Mouse (Mus musculus) urinary bladder, postnatal 36 days (tissue): ENCODE measurements around the gene Plbd1.

Experiments used
- DNase-seq, 2 experiments: peaks; one replicate each; pipeline ENCODE4 v3.0.0; 2022; ENCODE audit warnings: low spot score in 2 of 2, mixed read lengths in 1 of 2

Gene Plbd1

DNA sequence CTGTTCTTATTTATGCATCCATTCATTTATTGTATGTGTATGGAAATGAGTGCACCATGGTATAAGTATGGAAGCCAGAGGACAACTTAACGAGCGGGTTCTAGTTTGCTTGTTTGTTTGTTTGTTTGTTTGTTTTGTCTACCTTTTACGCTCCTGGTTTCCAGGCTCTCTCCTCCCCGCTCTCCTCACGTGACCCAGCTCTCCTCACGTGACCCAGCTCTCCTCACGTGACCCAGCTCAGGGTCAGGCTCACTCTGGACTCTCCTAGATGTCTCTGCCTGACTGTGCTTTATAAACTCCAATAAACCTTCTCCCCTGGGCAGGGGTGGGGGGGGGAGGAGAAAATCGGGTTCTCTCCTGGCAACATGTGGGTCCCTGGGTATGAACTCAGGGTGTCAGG is 11.1 kb downstream of the Plbd1 start:
- DNase-seq: no peak

DNA sequence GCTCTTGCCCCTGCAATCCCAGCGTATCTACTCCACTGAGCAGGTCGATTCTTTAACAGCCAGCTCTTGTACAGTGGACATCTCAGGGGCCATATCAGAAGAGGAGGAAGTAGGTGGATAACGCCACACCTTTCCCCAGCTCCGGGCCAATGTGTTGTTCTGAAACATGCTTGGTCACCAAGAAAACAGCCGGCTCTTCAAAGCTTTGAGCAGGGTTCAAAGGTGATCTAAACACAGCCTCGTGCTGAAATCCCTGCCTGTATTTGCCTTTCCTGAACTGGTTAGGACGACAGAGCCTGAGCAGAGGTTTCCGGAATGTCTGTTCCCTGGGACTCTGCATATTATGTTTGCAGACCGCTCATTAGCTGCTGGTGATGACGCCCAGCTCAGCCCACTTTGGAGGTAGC is 14.3 kb downstream of the Plbd1 start:
- no peak for DNase-seq

GRCm38 (mm10) chr6:136646207-136646606 is 15.5 kb downstream of the Plbd1 start:
- DNase-seq: no peak

DNA sequence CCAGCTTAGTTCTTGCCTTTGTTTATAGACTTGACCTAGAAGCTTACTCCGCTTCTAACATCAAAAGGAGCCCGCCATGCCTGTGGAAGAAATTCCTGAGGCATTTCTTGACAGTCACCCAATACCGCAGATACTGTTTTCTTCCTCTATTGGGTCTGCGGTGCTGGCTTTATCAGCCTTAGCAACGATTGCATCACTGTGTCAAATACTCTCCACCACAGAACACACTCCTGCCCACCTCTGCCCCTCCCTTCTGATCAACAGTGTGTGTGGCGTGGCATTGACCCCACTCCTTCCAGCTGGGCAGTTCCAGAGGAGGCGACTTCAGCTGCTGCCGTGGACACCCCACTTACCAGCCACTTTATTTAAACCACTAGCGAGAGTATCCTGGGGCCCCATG is 16.0 kb downstream of the Plbd1 start:
- DNase-seq: no peak

DNA sequence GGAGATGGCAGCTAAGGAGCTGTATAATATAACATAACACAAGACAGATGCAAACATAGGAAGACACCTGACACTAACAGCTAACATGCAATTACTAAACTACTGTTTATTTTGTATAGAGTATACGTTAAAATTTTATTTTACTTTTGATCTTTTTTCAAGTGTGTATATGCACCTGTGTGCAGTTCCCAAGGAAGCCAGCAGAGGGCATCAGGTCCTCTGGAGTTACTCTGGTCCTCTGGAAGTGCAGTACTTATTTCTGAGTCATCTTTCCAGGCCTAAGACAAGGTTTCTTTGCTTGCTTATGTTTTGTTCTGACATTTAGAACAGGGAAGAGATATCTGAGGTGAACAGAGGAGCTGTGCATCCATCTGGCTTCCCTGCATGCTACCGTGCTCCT is 17.6 kb downstream of the Plbd1 start:
- DNase-seq: no peak

- DNase-seq: no peak
Observed at GRCm38 (mm10) chr6:136634982-136635381, 26.7 kb downstream of the Plbd1 start.

DNA sequence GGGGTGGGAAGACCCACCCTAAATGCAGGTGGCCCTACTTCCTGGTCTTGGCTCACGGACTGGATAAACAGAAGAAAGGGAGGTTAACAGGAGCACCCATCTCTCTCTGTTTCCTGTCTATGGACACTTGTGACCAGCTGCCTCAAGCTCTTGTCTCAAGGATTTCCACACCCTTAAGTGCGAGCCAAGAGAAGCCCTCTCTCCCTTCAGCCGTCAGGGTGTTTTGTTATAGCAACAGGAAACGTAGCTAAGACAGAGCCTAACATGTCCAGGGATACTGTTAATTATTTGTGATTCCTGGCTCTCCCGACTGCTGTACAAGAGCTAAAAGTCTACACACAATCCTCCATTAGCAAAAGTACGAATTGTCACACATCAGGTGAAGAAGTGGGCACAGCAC is 28.0 kb downstream of the Plbd1 start:
- DNase-seq: no peak

DNA sequence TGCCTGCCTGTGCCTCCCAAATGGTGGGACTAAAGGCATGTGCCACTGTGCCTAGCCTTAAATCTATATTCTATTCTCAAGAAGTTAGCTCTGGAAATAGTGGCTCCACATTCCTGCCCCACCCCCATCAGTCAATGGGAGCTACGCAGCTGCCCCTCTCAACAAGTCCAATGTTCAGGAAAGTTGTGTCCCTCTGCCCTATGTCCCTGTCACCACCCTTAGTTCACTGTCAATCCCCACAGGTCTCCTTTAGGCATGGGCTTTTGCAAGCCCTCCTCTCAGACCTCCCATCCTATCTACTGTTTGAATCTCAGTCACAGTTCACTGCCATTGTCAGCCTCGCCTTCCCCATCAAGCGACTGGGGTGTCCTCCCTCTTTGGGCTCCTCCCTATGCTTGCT is 28.6 kb downstream of the Plbd1 start:
- DNase-seq: no peak

- DNase-seq: no peak
Observed at GRCm38 (mm10) chr6:136631945-136632534, 29.7 kb downstream of the Plbd1 start.

- no peak for DNase-seq
Observed at GRCm38 (mm10) chr6:136631519-136631918, 30.2 kb downstream of the Plbd1 start.

GRCm38 (mm10) chr6:136629639-136630038 is 32.1 kb downstream of the Plbd1 start:
- no peak for DNase-seq

GRCm38 (mm10) chr6:136625421-136625820 is 36.3 kb downstream of the Plbd1 start:
- no peak for DNase-seq

- peak; percentile 79 to 82 for DNase-seq
Observed at GRCm38 (mm10) chr6:136620361-136621139, 41.2 kb downstream of the Plbd1 start.

DNA sequence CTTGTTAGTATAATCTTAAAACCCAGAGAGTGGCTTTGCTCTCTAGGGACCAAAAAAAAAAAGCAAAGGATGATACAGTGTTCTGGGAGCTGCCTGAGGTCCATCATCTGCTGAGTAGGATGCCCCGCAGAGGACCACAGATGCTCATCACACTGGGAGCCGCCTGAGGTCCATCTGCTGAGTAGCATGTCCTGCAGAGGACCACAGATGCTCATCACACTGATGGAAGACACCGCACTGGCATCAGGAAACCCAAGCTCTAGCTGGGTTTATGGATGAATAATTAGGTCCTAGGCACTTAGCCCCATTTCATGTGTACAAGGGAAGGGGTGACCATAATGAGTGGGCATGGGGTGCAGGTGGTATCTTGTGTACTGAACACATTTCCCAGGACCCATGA is 47.6 kb downstream of the Plbd1 start:
- DNase-seq: no peak

DNA sequence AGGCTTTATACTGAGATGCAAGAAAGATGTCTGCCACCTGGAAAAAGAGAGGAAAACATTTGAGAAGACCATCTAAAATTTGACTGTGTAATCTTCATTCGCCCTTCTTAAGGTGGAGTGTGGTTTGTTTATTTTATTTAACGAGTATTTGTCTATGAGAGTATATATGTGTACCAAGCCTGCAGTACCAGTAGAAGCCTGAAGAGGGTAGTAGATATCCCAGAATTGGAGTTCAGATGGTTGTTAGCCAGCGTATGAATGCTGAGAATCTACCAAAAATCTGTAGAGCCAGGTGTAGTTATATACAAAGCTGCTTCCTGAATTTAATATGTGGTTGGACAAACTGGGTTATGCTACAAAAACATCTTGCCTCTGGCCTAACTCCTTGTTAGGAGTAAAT is 49.4 kb downstream of the Plbd1 start:
- DNase-seq: no peak

DNA sequence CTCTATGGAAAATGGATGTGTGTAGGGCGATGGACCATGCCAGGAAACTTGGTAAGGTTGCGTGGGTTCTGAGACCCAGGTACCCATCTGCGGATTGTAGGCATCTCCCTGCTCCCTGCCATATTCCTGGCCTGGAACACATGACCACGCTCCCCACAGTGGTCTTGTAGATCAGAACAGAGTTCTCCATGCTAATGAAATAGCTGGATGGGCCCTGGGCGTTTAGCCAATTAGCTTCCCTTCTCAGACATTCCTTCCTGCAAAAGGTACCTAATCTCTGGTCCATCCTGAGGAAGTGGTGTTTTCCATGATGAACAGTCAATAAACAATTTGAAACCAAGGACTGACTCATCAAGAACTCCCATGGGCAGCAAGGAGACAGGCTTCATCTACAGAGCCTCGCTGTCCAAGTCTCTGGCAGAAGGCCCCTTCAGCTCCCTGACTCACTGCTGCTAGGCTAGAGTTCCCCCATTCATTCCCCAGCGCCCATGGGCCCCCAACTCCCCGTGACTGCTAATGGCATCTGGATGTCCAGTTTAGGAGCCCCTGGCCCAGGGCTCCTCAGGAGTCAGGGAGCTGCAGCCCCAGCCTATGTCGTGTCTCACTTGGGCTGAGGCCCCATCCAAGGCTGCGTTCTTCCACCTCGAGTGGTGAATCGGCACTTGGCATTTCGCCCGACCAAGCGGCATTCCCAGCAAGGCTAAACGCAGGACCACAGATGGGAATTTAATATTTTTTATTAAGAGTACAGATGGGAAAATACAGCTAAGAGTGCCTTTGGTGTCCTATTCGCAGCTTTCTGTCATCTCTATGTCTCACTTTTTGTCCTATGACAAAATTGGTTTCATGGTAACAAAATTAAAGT is 50.1 kb downstream of the Plbd1 start:
- no peak for DNase-seq

- no peak for DNase-seq
Observed at GRCm38 (mm10) chr6:136602601-136603000, 59.1 kb downstream of the Plbd1 start.

DNA sequence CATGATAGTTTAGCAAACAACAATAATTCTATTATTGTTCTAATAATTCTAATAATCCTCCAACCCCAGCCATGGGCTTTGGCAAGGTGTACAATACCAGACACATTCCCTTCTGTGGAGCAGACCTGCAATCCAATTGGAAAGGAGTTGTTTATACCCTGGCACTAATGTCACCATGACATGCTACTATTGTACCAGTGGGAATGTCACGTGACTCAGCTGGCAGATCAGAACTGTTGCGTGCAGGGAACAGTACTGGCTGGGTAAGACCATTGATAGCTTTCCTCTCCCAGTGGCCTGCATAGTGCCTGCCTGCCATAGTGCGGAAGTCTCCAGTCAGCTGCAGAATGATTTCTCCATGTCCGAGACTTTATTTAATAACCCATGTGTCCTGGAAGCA is 67.2 kb downstream of the Plbd1 start:
- no peak for DNase-seq

- no peak for DNase-seq
Observed at GRCm38 (mm10) chr6:136590739-136591138, 71.0 kb downstream of the Plbd1 start.

GRCm38 (mm10) chr6:136566002-136566401 is 95.7 kb downstream of the Plbd1 start:
- no peak for DNase-seq
